ENCODE assay signal across 8 mouse cellular contexts in genomic region chr8:93011439-93011838, GRCm38 (mm10). TPM values are rescaled to one million over a fixed set of nuclear protein-coding genes. Genes with fewer than 3 reads are reported as not detected.
DNase-seq lines count a peak whose midpoint lies in the region; ATAC-seq and TF ChIP-seq lines count a peak whose summit lies in the region.

No protein-coding gene starts in this region.

- H3K79me2 ChIP-seq in liver, adult 2 months (ENCODE audit: control insufficient read depth, insufficient read depth, low read length), result no peaks in the 10 kb centered on the region

- no peak overlapping the region for H3K4me3 ChIP-seq in embryonic facial prominence, embryonic 10.5 days
- H3K4me3 ChIP-seq in kidney, postnatal 0 days (replicated peaks; ENCODE audit: low read depth, low read length), result no peak overlapping the region
- H3K4me3 ChIP-seq in liver, adult 2 months (ENCODE audit: insufficient read depth, low read depth, low read length), result no peak overlapping the region
- H3K4me3 ChIP-seq in neural tube, embryonic 12.5 days, result no peak overlapping the region

- DNase-seq in 3T3-L1 (ENCODE audit: low read depth, low spot score), result peak; percentile 76
- DNase-seq in adrenal gland, postnatal 14 days, result peak; percentile 87
- DNase-seq in embryonic facial prominence, embryonic 10.5 days (ENCODE audit: low spot score), result peak; percentile 87
- DNase-seq in heart, adult 8-10 months (ENCODE audit: low spot score), result peak; percentile 81
- DNase-seq in kidney, postnatal 0 days (ENCODE audit: low spot score), result peak; percentile 88
- peak; percentile 58 for DNase-seq in liver, adult 2 months (ENCODE audit: extremely low read depth, low read depth, low spot score)
- peak; percentile 94 for DNase-seq in testis, postnatal 10 days (ENCODE audit: low spot score)

- H3K9me3 ChIP-seq in embryonic facial prominence, embryonic 10.5 days, result no peaks in the 10 kb centered on the region
- H3K9me3 ChIP-seq in kidney, postnatal 0 days (replicated peaks; ENCODE audit: low read length), result no peaks in the 10 kb centered on the region
- H3K9me3 ChIP-seq in neural tube, embryonic 12.5 days, result no peaks in the 10 kb centered on the region

- TF ChIP-seq POLR2A in liver, adult 2 months (IDR thresholded peaks at IDR 0.05; ENCODE audit: extremely low read depth, insufficient read depth, low read length), result no peak

- WGBS in embryonic facial prominence, embryonic 10.5 days, result 13% methylated on average over 9 of the region's 9 CpGs
- 11% methylated on average over 9 of the region's 9 CpGs for WGBS in kidney, postnatal 0 days
- 4% methylated on average over 9 of the region's 9 CpGs for WGBS in liver, adult 2 months
- WGBS in neural tube, embryonic 12.5 days, result 13% methylated on average over 9 of the region's 9 CpGs

- H3K4me2 ChIP-seq in kidney, postnatal 0 days (ENCODE audit: low read length), result no peak overlapping the region
- H3K4me2 ChIP-seq in neural tube, embryonic 12.5 days (replicated peaks), result no peak overlapping the region

- H3K4me1 ChIP-seq in embryonic facial prominence, embryonic 10.5 days, result no peaks in the 10 kb centered on the region
- H3K4me1 ChIP-seq in kidney, postnatal 0 days (replicated peaks; ENCODE audit: insufficient read depth, low read length), result no peaks in the 10 kb centered on the region
- no peaks in the 10 kb centered on the region for H3K4me1 ChIP-seq in liver, adult 2 months (ENCODE audit: control insufficient read depth, insufficient read depth, low read length)
- no peaks in the 10 kb centered on the region for H3K4me1 ChIP-seq in neural tube, embryonic 12.5 days

- ATAC-seq in kidney, postnatal 0 days (replicated peaks; ENCODE audit: low FRiP score, low read depth), result 0 out of 2 replicates have a peak, but pooled peaks have one; percentile 29
- peak; percentile 76 for ATAC-seq in neural tube, embryonic 12.5 days (ENCODE audit: low FRiP score, low read depth)

- no peak overlapping the region for H3K27ac ChIP-seq in embryonic facial prominence, embryonic 10.5 days (replicated peaks)
- H3K27ac ChIP-seq in kidney, postnatal 0 days, result no peak overlapping the region
- H3K27ac ChIP-seq in liver, adult 2 months (replicated peaks; ENCODE audit: insufficient read depth, low read depth, low read length), result no peak overlapping the region
- no peak overlapping the region for H3K27ac ChIP-seq in neural tube, embryonic 12.5 days

- H3K9ac ChIP-seq in kidney, postnatal 0 days (ENCODE audit: low read depth, low read length), result no peak overlapping the region
- H3K9ac ChIP-seq in liver, adult 2 months (ENCODE audit: low read depth, low read length), result no peak overlapping the region
- H3K9ac ChIP-seq in neural tube, embryonic 12.5 days, result no peak overlapping the region

- TF ChIP-seq CTCF in kidney, postnatal 0 days (IDR thresholded peaks at IDR 0.05; ENCODE audit: low read depth), result peak; percentile 96
- peak; percentile 96 for TF ChIP-seq CTCF in liver, adult 2 months (IDR thresholded peaks at IDR 0.05; ENCODE audit: low read depth, low read length)

- no peaks in the 10 kb centered on the region for H3K27me3 ChIP-seq in embryonic facial prominence, embryonic 10.5 days (replicated peaks; ENCODE audit: low read depth, poor library complexity, severe bottlenecking)
- H3K27me3 ChIP-seq in kidney, postnatal 0 days (ENCODE audit: insufficient read depth, low read length), result no peaks in the 10 kb centered on the region
- H3K27me3 ChIP-seq in liver, adult 2 months (ENCODE audit: control insufficient read depth, insufficient read depth, low read length), result peaks cover 2% of the 10 kb centered on the region; the same call in 1 of the 2 replicates
- no peaks in the 10 kb centered on the region for H3K27me3 ChIP-seq in neural tube, embryonic 12.5 days (replicated peaks)

- H3K36me3 ChIP-seq in embryonic facial prominence, embryonic 10.5 days (replicated peaks), result no peaks in the 10 kb centered on the region
- no peaks in the 10 kb centered on the region for H3K36me3 ChIP-seq in kidney, postnatal 0 days (ENCODE audit: insufficient read depth, low read length)
- no peaks in the 10 kb centered on the region for H3K36me3 ChIP-seq in liver, adult 2 months (ENCODE audit: control insufficient read depth, insufficient read depth, low read length)
- H3K36me3 ChIP-seq in neural tube, embryonic 12.5 days, result no peaks in the 10 kb centered on the region

RNA-seq across cellular contexts. Expression of gene Ces1a, which starts 36.6 kb away (rescaled TPM):
- not detected in 2 replicates for total RNA-seq in adrenal gland, postnatal 14 days (2021)
- not detected in 2 replicates for polyA plus RNA-seq in embryonic facial prominence, embryonic 10.5 days (2016; fragmentation: Nextera tagmentation; extraction: Ambion mirVana)
- not detected for total RNA-seq in heart, adult 8-10 months (2022)
- not detected in 2 replicates for polyA plus RNA-seq in kidney, postnatal 0 days (2015; fragmentation: Nextera tagmentation; extraction: Ambion mirVana)
- 0.28 TPM in 1 of 2 replicates, not detected in the other for total RNA-seq in liver, adult 2 months (2014; rRNA removed)
- 0.09 and 0.20 TPM in 2 replicates for polyA plus RNA-seq in liver, adult 2 months (2012; rRNA removed)
- not detected in 2 replicates for polyA plus RNA-seq in neural tube, embryonic 12.5 days (2016; fragmentation: Nextera tagmentation; extraction: Ambion mirVana)

RNA-seq across cellular contexts. Expression of gene Slc6a2, which starts 51.6 kb away (rescaled TPM):
- 11.6 and 33.7 TPM in 2 replicates for total RNA-seq in adrenal gland, postnatal 14 days (2021)
- 0.02 and 0.11 TPM in 2 replicates for polyA plus RNA-seq in embryonic facial prominence, embryonic 10.5 days (2016; fragmentation: Nextera tagmentation; extraction: Ambion mirVana)
- under 1 TPM; 0.05 to 0.19 (median 0.09) TPM for total RNA-seq in heart, adult 8-10 months (2022)
- 0.03 and 0.12 TPM in 2 replicates for polyA plus RNA-seq in kidney, postnatal 0 days (2015; fragmentation: Nextera tagmentation; extraction: Ambion mirVana)
- total RNA-seq in liver, adult 2 months (2014; rRNA removed), result not detected in 2 replicates
- polyA plus RNA-seq in liver, adult 2 months (2012; rRNA removed), result not detected in 2 replicates
- polyA plus RNA-seq in neural tube, embryonic 12.5 days (2016; fragmentation: Nextera tagmentation; extraction: Ambion mirVana), result 0.03 and 0.06 TPM in 2 replicates
